Mouse (Mus musculus) liver, embryonic 15.5 days (tissue): ENCODE results near the gene Adipor1. TPM values are rescaled to one million over a fixed set of nuclear protein-coding genes. Genes with fewer than 3 reads are reported as not detected.

Source experiments
- ATAC-seq: fragments of 200-750 bp; cut with Nextera tagmentation; 2 replicates; pipeline ENCODE4 v1.8.0; 2017; ENCODE audit warnings: moderate number of reproducible peaks, mild to moderate bottlenecking, moderate library complexity; ENCODE audit not compliant: insufficient read depth
- H3K27ac ChIP-seq: fragments of 300-500 bp; sonication (generic); replicated peaks from 2 replicates; pipeline ENCODE4 v1.5.1; 2015; ENCODE audit warnings: mild to moderate bottlenecking, inconsistent platforms
- H3K27me3 ChIP-seq: fragments of 300-500 bp; sonication (generic); 2 replicates; pipeline ENCODE4 v1.6.1; 2015; ENCODE audit warnings: mild to moderate bottlenecking, inconsistent platforms
- H3K36me3 ChIP-seq: fragments of 300-500 bp; sonication (generic); replicated peaks from 2 replicates; pipeline ENCODE4 v1.6.1; 2015; ENCODE audit warnings: moderate library complexity, mild to moderate bottlenecking, inconsistent platforms
- H3K4me1 ChIP-seq: fragments of 300-500 bp; sonication (generic); replicated peaks from 2 replicates; pipeline ENCODE4 v1.6.1; 2015; ENCODE audit warnings: inconsistent platforms
- H3K4me2 ChIP-seq: fragments of 300-500 bp; sonication (generic); 2 replicates; pipeline ENCODE4 v1.6.1; 2015; ENCODE audit warnings: moderate library complexity, mild to moderate bottlenecking, inconsistent platforms
- H3K4me3 ChIP-seq: fragments of 300-500 bp; sonication (generic); replicated peaks from 2 replicates; pipeline ENCODE4 v1.5.1; 2015; ENCODE audit warnings: mild to moderate bottlenecking, inconsistent platforms
- H3K9ac ChIP-seq: fragments of 300-500 bp; sonication (generic); 2 replicates; pipeline ENCODE4 v1.6.1; 2015; ENCODE audit warnings: moderate library complexity, mild to moderate bottlenecking, inconsistent platforms
- H3K9me3 ChIP-seq: fragments of 300-500 bp; sonication (generic); replicated peaks from 2 replicates; pipeline ENCODE4 v1.6.1; 2016; ENCODE audit warnings: inconsistent platforms
- WGBS: fragments of 180-500 bp; shearing (Covaris S2); methylation state at CpG from one replicate; pipeline ENCODE4 v1.1.7; 2015; ENCODE audit warnings: mixed read lengths; ENCODE audit not compliant: insufficient replicate concordance; 5-methylcytosine and 5-hydroxymethylcytosine counted together
- polyA plus RNA-seq: library from polyadenylated mRNA; unstranded; fragments of >200 nt; fragmentation: Nextera tagmentation; extraction: Ambion mirVana; gene quantifications from 2 replicates; pipeline ENCODE4 v1.2.1, GENCODE M21; 2015

Gene Adipor1
- polyA plus RNA-seq, 1 experiment from 2014 or later = 162 TPM

- ATAC-seq = no peak
- Histone ChIP-seq H3K9me3 (no peaks in the 10 kb centered on the region), H3K27ac (no peak overlapping the region), H3K9ac (no peak overlapping the region), H3K4me3 (no peak overlapping the region), H3K4me2 (no peak overlapping the region), H3K4me1 (peaks cover 10% of the 10 kb centered on the region), H3K36me3 (no peaks in the 10 kb centered on the region), H3K27me3 (no peaks in the 10 kb centered on the region; the same call in 1 of the 2 replicates)
- WGBS = 28% methylated on average over 3 of the region's 3 CpGs
Observed at GRCm38 (mm10) chr1:134450986-134451385, 35.8 kb downstream of the Adipor1 start.

- Histone ChIP-seq H3K4me1 (peaks cover 48% of the 10 kb centered on the region), H3K9ac (peak within 1 kb of the TSS; percentile 99), H3K9me3 (no peaks in the 10 kb centered on the region), H3K27ac (peak within 1 kb of the TSS; percentile 96), H3K4me2 (peak within 1 kb of the TSS; percentile 79), H3K4me3 (peak within 1 kb of the TSS; percentile 99), H3K36me3 (peaks cover 23% of the 10 kb centered on the region), H3K27me3 (no peaks in the 10 kb centered on the region; the same call in 1 of the 2 replicates)
- peak; percentile 92 for ATAC-seq
- WGBS = under 1% methylated on average over 61 of the region's 61 CpGs
Observed at GRCm38 (mm10) chr1:134454904-134455824, 40.0 kb downstream of the Adipor1 start, which contains the start of gene Klhl12. Gene Klhl12 (plus strand): TSS chr1:134455531.

GRCm38 (mm10) chr1:134456060-134456459 is 40.9 kb downstream of the Adipor1 start:
- H3K4me3 ChIP-seq = peak overlapping the region; percentile 99
- peaks cover 27% of the 10 kb centered on the region for H3K36me3 ChIP-seq
- H3K4me1 ChIP-seq = peaks cover 55% of the 10 kb centered on the region
- H3K4me2 ChIP-seq = peak overlapping the region; percentile 79
- peak overlapping the region; percentile 96 for H3K27ac ChIP-seq
- no peak for ATAC-seq
- H3K9me3 ChIP-seq = no peaks in the 10 kb centered on the region
- peak overlapping the region; percentile 99 for H3K9ac ChIP-seq
- no peaks in the 10 kb centered on the region; the same call in 1 of the 2 replicates for H3K27me3 ChIP-seq
- 13% methylated on average over 5 of the region's 5 CpGs for WGBS

- Histone ChIP-seq H3K9me3 (no peaks in the 10 kb centered on the region), H3K36me3 (peaks cover 47% of the 10 kb centered on the region), H3K9ac (no peak overlapping the region), H3K27me3 (no peaks in the 10 kb centered on the region; the same call in 1 of the 2 replicates), H3K4me2 (peak overlapping the region; percentile 79), H3K4me3 (no peak overlapping the region), H3K27ac (peak overlapping the region; percentile 39; the same call in 1 of the 2 replicates), H3K4me1 (peaks cover 74% of the 10 kb centered on the region)
- WGBS = 79% methylated on average over 7 of the region's 7 CpGs
- ATAC-seq = no peak
Observed at GRCm38 (mm10) chr1:134458139-134458727, 43.1 kb downstream of the Adipor1 start.

- H3K27ac ChIP-seq = peak overlapping the region; percentile 96
- H3K9ac ChIP-seq = peak overlapping the region; percentile 16
- H3K4me3 ChIP-seq = peak overlapping the region; percentile 29; the same call in 1 of the 2 replicates
- H3K4me2 ChIP-seq = peak overlapping the region; percentile 61
- whole genome bisulfite sequencing = 24% methylated on average over 1 of the region's 1 CpGs
- peaks cover 71% of the 10 kb centered on the region for H3K4me1 ChIP-seq
- H3K9me3 ChIP-seq = no peaks in the 10 kb centered on the region
- no peaks in the 10 kb centered on the region for H3K27me3 ChIP-seq
- H3K36me3 ChIP-seq = peaks cover 68% of the 10 kb centered on the region
- peak; percentile 99 for ATAC-seq
Observed at GRCm38 (mm10) chr1:134460294-134461284, 45.4 kb downstream of the Adipor1 start.

Other genes starting within 250 kb of the Adipor1 start
- 15.1 and 17.7 TPM in 2 replicates for gene Chil1, start 233.2 kb upstream of the Adipor1 start, polyA plus RNA-seq
- 1.5 and 3.5 TPM in 2 replicates for gene Mybph, start 221.9 kb upstream of the Adipor1 start, polyA plus RNA-seq
- 0.91 and 2.1 TPM in 2 replicates for gene Adora1, start 179.9 kb upstream of the Adipor1 start, polyA plus RNA-seq
- gene Myog, start 125.4 kb upstream of the Adipor1 start, polyA plus RNA-seq = 5.1 and 6.8 TPM in 2 replicates
- 1.8 and 2.1 TPM in 2 replicates for gene Ppfia4, start 82.5 kb upstream of the Adipor1 start, polyA plus RNA-seq
- 49.8 and 53.9 TPM in 2 replicates for gene Tmem183a, start 53.4 kb upstream of the Adipor1 start, polyA plus RNA-seq
- not detected in 2 replicates for gene 4933406M09Rik, start 29.4 kb upstream of the Adipor1 start, polyA plus RNA-seq
- gene Cyb5r1, start 9.8 kb upstream of the Adipor1 start, polyA plus RNA-seq = 17.3 and 17.4 TPM in 2 replicates
- 35.3 and 39.2 TPM in 2 replicates for gene Klhl12, start 40.2 kb downstream of the Adipor1 start, polyA plus RNA-seq
- 15.8 and 16.5 TPM in 2 replicates for gene Rabif, start 79.3 kb downstream of the Adipor1 start, polyA plus RNA-seq
- not detected in 2 replicates for gene Mgat4e, start 134.3 kb downstream of the Adipor1 start, polyA plus RNA-seq
- gene Kdm5b, start 144.8 kb downstream of the Adipor1 start, polyA plus RNA-seq = 5.6 TPM in 2 replicates
- 0.03 and 0.06 TPM in 2 replicates for gene Syt2, start 231.3 kb downstream of the Adipor1 start, polyA plus RNA-seq